In the genomic region with DNA sequence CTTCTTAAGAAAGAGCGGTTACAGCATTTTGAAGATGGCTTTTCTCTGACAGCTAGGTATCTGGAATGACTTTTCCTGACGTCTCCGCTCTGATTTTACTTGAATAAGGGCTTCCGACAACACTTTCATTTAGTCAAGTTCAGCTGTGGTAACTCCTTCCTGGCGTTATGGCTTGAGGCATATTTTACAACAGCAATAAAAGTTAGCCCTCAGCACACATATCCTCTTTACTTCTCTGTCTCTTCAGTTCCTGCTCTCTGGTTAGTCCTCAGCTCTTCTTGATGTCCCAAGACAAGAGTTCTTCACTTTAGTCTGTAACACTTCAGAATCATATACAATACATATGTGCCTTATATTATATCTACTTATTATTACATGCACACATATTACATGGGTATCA, we compare ENCODE assay signal across 20 mouse cellular contexts.
"Had no signal": no experiment of that assay in that cellular context is flagged by ENCODE, and none has a peak within 500 bp of the region (broad histone marks: within the 10 kb centered on the region; RNA-seq: fewer than 3 reads in every experiment).

No protein-coding gene starts in this region.

- H3K36me3 ChIP-seq: lung, embryonic 15.5 days; midbrain, embryonic 13.5 days; midbrain, embryonic 15.5 days; neural tube, embryonic 12.5 days; stomach, embryonic 15.5 days had no signal

- H3K27ac ChIP-seq: lung, embryonic 15.5 days; macrophage; midbrain, embryonic 13.5 days; midbrain, embryonic 15.5 days; neural tube, embryonic 12.5 days; stomach, embryonic 15.5 days; stomach, postnatal 0 days had no signal

- H3K27me3 ChIP-seq: lung, embryonic 15.5 days; megakaryocyte, embryonic 14.5 days; midbrain, embryonic 13.5 days; midbrain, embryonic 15.5 days; neural tube, embryonic 12.5 days; stomach, embryonic 15.5 days had no signal

- DNase-seq: lung, adult 2 months; lung, postnatal 14 days; lung, postnatal 36 days; retina, postnatal 1 day; right cerebral cortex, adult 18-20 months; right cerebral cortex, postnatal 25 days; right cerebral cortex, postnatal 4 days; thymus, adult 2 months; thymus, postnatal 25 days; thymus, postnatal 4 days had no signal

- H3K9ac ChIP-seq: lung, embryonic 15.5 days; midbrain, embryonic 13.5 days; midbrain, embryonic 15.5 days; neural tube, embryonic 12.5 days; stomach, embryonic 15.5 days had no signal

- H3K4me1 ChIP-seq: lung, embryonic 15.5 days; neural tube, embryonic 12.5 days; stomach, embryonic 15.5 days had no signal

- ATAC-seq: lung, postnatal 0 days; midbrain, embryonic 13.5 days; midbrain, embryonic 15.5 days had no signal

- H3K4me3 ChIP-seq: lung, embryonic 15.5 days; megakaryocyte, embryonic 14.5 days; midbrain, embryonic 13.5 days; midbrain, embryonic 15.5 days; neural tube, embryonic 12.5 days; stomach, embryonic 15.5 days had no signal

- H3K9me3 ChIP-seq: lung, embryonic 15.5 days; megakaryocyte, embryonic 14.5 days; midbrain, embryonic 13.5 days; midbrain, embryonic 15.5 days; neural tube, embryonic 12.5 days; stomach, embryonic 15.5 days had no signal

- H3K4me2 ChIP-seq: lung, embryonic 15.5 days; midbrain, embryonic 11.5 days; midbrain, embryonic 13.5 days; midbrain, embryonic 15.5 days; neural tube, embryonic 12.5 days; stomach, embryonic 15.5 days had no signal
